Mouse (Mus musculus): ENCODE measurements around the gene Grid1. TPM values are rescaled to one million over a fixed set of nuclear protein-coding genes. Genes with fewer than 3 reads are reported as not detected.

The Grid1 gene
- polyA plus RNA-seq, 1 experiment from 2014 or later: 0.33 TPM

DNA sequence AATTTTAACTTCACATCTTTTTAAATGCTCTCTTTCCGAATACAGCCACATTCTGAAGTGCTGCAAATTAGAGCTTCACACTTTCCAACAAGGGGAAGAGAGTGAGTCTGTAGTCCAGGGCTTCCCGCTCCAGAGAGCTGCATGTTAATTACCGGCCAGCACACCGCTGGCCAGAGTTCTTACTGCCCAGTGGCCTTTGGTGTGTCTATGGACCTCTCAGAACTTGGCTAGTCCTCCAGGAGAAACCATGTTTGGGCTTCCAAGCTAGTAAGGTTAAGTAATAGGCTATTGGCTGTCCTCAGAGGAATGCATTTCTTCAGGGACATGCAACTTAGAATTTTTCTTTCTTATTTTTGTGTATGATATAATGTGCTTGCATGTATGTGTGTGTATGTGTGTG is 301.0 kb downstream of the Grid1 start:
- no peak overlapping the region for H3K4me3 ChIP-seq
- H3K4me1 ChIP-seq (replicated peaks): no peaks in the 10 kb centered on the region
- no peak for ATAC-seq (replicated peaks; ENCODE audit: insufficient number of reproducible peaks, insufficient read depth, low FRiP score, low read depth)
- no peaks in the 10 kb centered on the region for H3K36me3 ChIP-seq
- H3K4me2 ChIP-seq: no peak overlapping the region
- H3K9ac ChIP-seq: no peak overlapping the region
- 73% methylated on average over 4 of the region's 4 CpGs for WGBS
- no peak overlapping the region for H3K27ac ChIP-seq
- H3K27me3 ChIP-seq: no peaks in the 10 kb centered on the region
- no peaks in the 10 kb centered on the region for H3K9me3 ChIP-seq (replicated peaks)

DNA sequence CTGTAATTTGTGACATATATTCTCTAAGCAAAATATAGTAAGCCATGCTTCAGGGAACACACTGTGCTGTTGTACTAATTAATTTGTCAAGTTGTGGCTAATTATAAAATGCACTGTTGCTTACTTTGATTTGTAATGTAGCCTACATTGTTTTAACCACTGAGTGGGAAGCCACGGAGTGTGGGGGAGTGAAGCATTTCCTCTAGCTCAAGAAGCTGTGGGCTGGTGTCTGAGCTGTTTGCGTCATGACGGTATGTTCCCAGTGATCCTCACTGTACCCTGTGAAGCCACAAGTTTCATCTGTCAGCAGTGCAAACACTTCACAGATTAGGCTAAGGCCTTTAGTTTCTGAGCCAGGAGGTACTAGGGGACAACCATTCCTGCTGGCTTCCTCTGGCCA is 302.2 kb downstream of the Grid1 start:
- Histone ChIP-seq H3K27ac (no peak overlapping the region), H3K4me3 (no peak overlapping the region), H3K9ac (no peak overlapping the region), H3K36me3 (no peaks in the 10 kb centered on the region), H3K9me3 (replicated peaks) (no peaks in the 10 kb centered on the region), H3K27me3 (no peaks in the 10 kb centered on the region), H3K4me2 (no peak overlapping the region), H3K4me1 (replicated peaks) (no peaks in the 10 kb centered on the region)
- ATAC-seq (replicated peaks; ENCODE audit: insufficient number of reproducible peaks, insufficient read depth, low FRiP score, low read depth): no peak
- WGBS: 41% methylated on average over 3 of the region's 3 CpGs

DNA sequence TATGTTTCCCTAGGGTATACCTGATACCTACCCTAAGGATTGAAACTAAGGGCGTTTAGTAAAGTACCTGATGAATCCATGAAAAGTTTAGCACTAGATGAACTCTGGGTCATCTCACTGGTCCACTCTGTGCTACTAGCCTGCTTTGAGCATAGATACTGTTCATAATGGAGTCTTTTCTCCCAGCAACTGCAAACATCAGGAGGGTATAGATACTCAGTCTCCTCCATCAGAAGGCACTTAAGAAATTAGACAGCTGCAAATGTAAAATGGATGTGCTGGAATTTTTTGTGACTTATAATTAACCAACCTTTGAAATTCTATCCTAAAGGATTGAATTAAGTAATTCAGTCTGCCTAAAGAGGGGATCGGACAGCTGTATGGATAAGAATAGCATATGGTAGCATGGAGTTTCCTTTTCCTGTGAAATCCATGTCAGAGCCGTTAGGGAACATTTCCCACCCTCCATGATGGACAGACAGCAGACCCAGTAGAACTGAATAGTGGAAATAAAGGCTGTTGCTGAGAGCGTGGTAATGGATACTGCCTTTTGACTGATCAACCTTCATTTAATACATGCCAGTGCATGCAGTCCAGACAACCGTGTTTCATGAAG is 303.5 kb downstream of the Grid1 start:
- Histone ChIP-seq H3K27me3 (no peaks in the 10 kb centered on the region), H3K36me3 (no peaks in the 10 kb centered on the region), H3K27ac (no peak overlapping the region), H3K4me3 (no peak overlapping the region), H3K9ac (no peak overlapping the region), H3K9me3 (replicated peaks) (no peaks in the 10 kb centered on the region), H3K4me1 (replicated peaks) (no peaks in the 10 kb centered on the region), H3K4me2 (no peak overlapping the region)
- WGBS: 70% methylated on average over 5 of the region's 5 CpGs
- ATAC-seq (replicated peaks; ENCODE audit: insufficient number of reproducible peaks, insufficient read depth, low FRiP score, low read depth): no peak

DNA sequence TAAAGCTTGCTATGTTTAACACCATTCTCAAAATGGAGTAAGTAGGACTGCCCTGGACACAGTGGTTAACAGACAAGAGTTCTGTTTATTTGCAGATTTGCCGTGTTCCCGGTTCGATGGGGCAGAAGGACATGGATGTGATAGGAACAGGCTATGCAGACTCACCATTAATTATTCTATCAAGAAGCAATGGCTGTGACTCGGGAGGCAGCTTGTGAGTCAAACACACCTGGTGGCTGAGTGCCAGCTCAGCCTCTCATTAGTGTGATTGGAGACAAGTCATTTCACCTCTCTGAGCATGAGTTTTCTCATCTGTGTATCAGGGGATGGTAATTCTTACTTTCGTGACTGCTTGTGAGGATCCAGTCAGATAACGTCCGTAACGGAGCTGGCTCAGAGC is 307.7 kb downstream of the Grid1 start:
- no peak overlapping the region for H3K4me3 ChIP-seq
- H3K27ac ChIP-seq: no peak overlapping the region
- H3K4me1 ChIP-seq (replicated peaks): no peaks in the 10 kb centered on the region
- ATAC-seq (replicated peaks; ENCODE audit: insufficient number of reproducible peaks, insufficient read depth, low FRiP score, low read depth): no peak
- H3K9ac ChIP-seq: no peak overlapping the region
- no peak overlapping the region for H3K4me2 ChIP-seq
- H3K27me3 ChIP-seq: no peaks in the 10 kb centered on the region
- H3K36me3 ChIP-seq: no peaks in the 10 kb centered on the region
- H3K9me3 ChIP-seq (replicated peaks): no peaks in the 10 kb centered on the region
- WGBS: 85% methylated on average over 8 of the region's 8 CpGs

DNA sequence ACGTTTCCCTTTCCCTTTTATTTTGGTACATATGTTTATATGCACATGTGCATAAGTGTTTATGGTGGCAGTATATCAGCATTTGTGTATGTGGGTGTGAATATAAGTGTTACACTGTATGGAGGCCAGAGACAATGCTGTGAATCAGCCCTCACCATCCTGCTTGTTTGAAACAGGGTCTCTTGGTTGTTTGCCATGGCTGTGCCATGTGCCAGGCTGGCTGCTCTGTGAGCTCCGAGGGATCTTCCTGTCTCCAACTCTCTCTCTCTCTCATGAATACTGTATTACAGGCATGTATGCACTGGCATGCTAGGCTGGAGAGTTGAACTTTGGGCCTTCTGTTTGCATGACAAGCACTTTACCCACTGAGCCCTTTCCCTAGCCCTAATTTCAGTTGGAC is 315.1 kb downstream of the Grid1 start:
- Histone ChIP-seq H3K9me3 (replicated peaks) (no peaks in the 10 kb centered on the region), H3K27me3 (no peaks in the 10 kb centered on the region), H3K4me1 (replicated peaks) (no peaks in the 10 kb centered on the region), H3K27ac (no peak overlapping the region), H3K4me3 (no peak overlapping the region), H3K36me3 (no peaks in the 10 kb centered on the region), H3K4me2 (no peak overlapping the region), H3K9ac (no peak overlapping the region)
- ATAC-seq (replicated peaks; ENCODE audit: insufficient number of reproducible peaks, insufficient read depth, low FRiP score, low read depth): no peak
- WGBS: 73% methylated on average over 2 of the region's 2 CpGs

DNA sequence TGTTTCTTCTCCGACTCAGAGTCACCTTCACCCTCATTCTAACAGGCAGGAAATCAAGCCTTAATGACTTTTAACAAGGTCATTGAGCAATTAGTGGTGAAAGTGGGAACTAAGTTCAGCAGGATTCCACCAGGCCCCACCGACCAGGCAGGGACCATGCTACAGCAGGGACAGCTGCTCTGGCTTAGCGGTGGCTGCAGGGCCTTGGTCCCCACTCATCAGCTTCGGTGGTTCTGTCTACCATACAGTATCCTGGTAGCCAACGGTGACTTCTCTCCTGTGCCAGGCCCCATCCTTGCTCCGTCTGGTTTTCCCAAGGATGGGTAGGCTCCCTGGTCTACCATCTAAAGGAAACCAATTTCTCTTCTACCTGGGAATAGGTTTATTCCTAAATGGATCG is 318.2 kb downstream of the Grid1 start:
- H3K27me3 ChIP-seq: no peaks in the 10 kb centered on the region
- no peak overlapping the region for H3K4me3 ChIP-seq
- no peak for ATAC-seq (replicated peaks; ENCODE audit: insufficient number of reproducible peaks, insufficient read depth, low FRiP score, low read depth)
- H3K9ac ChIP-seq: no peak overlapping the region
- H3K27ac ChIP-seq: no peak overlapping the region
- H3K4me1 ChIP-seq (replicated peaks): no peaks in the 10 kb centered on the region
- no peaks in the 10 kb centered on the region for H3K9me3 ChIP-seq (replicated peaks)
- 66% methylated on average over 7 of the region's 7 CpGs for WGBS
- H3K36me3 ChIP-seq: no peaks in the 10 kb centered on the region
- no peak overlapping the region for H3K4me2 ChIP-seq

DNA sequence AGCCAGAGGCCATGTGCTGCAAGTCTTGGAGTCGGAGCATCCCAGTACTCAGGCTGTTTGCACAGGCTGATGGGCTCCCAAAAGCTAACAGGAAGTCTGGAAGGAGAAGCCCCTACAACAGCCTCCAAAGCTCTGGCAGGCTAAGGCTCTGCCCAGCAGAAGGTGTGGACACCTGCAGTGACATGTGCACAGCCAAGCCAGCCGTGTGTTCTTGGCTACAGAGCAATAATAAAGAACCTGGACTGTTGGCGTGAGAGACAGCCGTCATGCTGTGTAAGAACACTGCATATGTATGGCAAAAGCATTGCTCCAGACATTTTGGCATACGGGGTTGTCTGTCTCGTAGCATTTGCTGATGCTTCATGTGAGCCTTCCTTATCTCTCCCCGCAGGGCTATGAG is 319.9 kb downstream of the Grid1 start:
- 66% methylated on average over 7 of the region's 7 CpGs for WGBS
- no peak overlapping the region for H3K4me2 ChIP-seq
- no peaks in the 10 kb centered on the region for H3K4me1 ChIP-seq (replicated peaks)
- no peak for ATAC-seq (replicated peaks; ENCODE audit: insufficient number of reproducible peaks, insufficient read depth, low FRiP score, low read depth)
- H3K9me3 ChIP-seq (replicated peaks): no peaks in the 10 kb centered on the region
- H3K4me3 ChIP-seq: no peak overlapping the region
- no peaks in the 10 kb centered on the region for H3K36me3 ChIP-seq
- H3K9ac ChIP-seq: no peak overlapping the region
- H3K27me3 ChIP-seq: no peaks in the 10 kb centered on the region
- no peak overlapping the region for H3K27ac ChIP-seq

DNA sequence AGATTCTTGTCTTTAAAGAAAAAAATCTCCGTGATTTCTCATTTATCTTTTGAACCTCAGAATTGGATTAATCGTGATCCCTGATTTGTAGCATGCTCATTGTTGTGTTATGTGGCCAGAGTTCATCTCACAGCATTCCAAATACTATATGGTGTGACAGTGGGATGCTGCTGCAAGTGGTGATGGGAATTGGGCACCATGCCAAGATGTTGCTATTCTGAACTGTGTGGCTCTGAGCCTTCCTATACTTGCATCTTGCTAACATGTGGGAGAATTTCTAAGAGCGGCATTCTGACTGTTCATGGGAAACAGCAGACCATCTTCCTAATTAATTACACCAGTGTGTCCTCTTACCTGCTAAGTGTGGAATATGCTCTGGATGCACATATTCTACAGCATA is 332.5 kb downstream of the Grid1 start:
- Histone ChIP-seq H3K27ac (no peak overlapping the region), H3K36me3 (no peaks in the 10 kb centered on the region), H3K4me3 (no peak overlapping the region), H3K4me1 (replicated peaks) (no peaks in the 10 kb centered on the region), H3K9ac (no peak overlapping the region), H3K27me3 (no peaks in the 10 kb centered on the region), H3K4me2 (no peak overlapping the region), H3K9me3 (replicated peaks) (no peaks in the 10 kb centered on the region)
- ATAC-seq (replicated peaks; ENCODE audit: insufficient number of reproducible peaks, insufficient read depth, low FRiP score, low read depth): no peak
- WGBS: 59% methylated on average over 3 of the region's 3 CpGs

DNA sequence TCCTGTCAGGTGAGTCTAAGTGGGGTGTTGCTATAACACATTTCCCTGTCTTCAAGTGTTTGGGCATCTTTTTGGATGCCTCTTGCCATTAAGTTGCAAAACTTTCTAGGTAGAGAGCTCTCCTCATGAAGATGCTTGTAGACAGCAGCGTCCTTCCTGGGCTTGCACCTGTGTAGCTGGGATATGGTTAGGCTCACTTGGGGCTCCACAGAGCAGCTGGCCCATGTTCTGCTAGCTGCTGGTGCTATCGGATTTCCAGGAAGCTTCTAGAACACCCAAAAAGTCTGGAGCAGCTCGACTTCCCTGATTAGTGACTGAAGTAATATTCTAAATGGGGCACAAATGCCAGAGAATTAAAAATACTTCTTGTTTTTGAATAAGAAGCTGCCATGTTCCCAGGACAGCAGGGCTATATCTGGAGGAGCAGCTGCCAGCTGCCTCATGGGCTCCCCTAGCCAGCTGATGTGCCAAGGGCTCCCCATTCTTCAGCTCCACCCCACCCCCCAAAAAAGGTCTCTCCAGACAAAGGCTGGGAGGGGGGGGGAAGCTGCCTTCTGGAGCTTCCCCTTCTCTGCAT is 333.9 kb downstream of the Grid1 start:
- H3K4me1 ChIP-seq (replicated peaks): no peaks in the 10 kb centered on the region
- no peak overlapping the region for H3K27ac ChIP-seq
- H3K4me3 ChIP-seq: no peak overlapping the region
- WGBS: 49% methylated on average over 3 of the region's 3 CpGs
- no peaks in the 10 kb centered on the region for H3K9me3 ChIP-seq (replicated peaks)
- no peak overlapping the region for H3K4me2 ChIP-seq
- ATAC-seq (replicated peaks; ENCODE audit: insufficient number of reproducible peaks, insufficient read depth, low FRiP score, low read depth): no peak
- no peaks in the 10 kb centered on the region for H3K27me3 ChIP-seq
- no peaks in the 10 kb centered on the region for H3K36me3 ChIP-seq
- no peak overlapping the region for H3K9ac ChIP-seq

DNA sequence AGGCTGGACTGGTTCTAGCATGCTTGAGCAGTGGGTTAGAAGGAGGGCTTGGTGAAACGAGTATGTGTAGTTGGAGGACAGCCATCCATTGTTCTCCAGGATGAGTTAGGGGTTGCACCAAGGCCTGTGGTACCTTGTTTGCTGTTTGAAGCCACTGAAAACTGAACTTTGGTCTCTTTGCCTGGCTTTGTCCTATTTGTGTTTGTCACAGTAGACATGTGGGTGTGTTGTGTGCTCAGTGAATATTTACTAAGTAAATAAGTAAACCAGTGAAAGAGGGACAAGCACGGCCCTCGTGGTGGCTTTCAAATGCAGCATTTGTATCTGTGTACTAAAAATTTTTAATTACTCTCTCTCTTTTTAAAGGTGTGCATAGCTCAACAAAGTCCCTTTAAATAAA is 334.5 kb downstream of the Grid1 start:
- H3K27me3 ChIP-seq: no peaks in the 10 kb centered on the region
- no peak overlapping the region for H3K4me3 ChIP-seq
- no peak for ATAC-seq (replicated peaks; ENCODE audit: insufficient number of reproducible peaks, insufficient read depth, low FRiP score, low read depth)
- no peaks in the 10 kb centered on the region for H3K9me3 ChIP-seq (replicated peaks)
- 58% methylated on average over 3 of the region's 3 CpGs for WGBS
- H3K4me2 ChIP-seq: no peak overlapping the region
- H3K9ac ChIP-seq: no peak overlapping the region
- H3K4me1 ChIP-seq (replicated peaks): no peaks in the 10 kb centered on the region
- H3K36me3 ChIP-seq: no peaks in the 10 kb centered on the region
- H3K27ac ChIP-seq: no peak overlapping the region

DNA sequence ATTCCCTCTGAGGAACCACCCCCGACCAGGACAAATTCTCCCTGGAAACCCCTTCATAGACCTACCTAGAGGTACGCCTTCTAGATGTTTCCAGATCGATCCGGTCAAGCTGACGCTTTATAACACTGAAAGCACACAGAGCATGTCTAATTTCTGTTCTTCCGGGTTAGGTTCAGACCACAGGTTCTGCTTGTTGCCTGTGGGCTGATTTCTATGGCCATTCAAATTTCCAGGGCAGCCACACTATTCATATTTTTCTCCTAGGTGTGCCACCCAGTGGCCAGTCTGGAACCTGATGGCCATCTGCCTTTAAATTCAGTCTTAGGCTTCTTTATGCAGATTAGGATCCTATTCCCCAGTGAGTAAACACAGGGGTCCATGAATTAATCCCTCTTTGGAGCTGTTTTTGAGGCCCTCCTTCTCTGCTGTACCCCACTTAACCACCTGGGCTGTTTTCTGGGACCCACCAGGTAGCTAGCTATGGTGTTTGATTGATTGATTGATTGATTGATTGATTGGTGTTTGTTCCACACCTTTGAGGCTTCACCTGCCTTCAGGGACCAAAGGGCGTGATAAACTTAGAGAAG is 337.3 kb downstream of the Grid1 start:
- no peaks in the 10 kb centered on the region for H3K27me3 ChIP-seq
- H3K9ac ChIP-seq: no peak overlapping the region
- no peak overlapping the region for H3K4me3 ChIP-seq
- H3K4me2 ChIP-seq: no peak overlapping the region
- WGBS: 81% methylated on average over 7 of the region's 7 CpGs
- H3K9me3 ChIP-seq (replicated peaks): no peaks in the 10 kb centered on the region
- no peaks in the 10 kb centered on the region for H3K36me3 ChIP-seq
- no peak for ATAC-seq (replicated peaks; ENCODE audit: insufficient number of reproducible peaks, insufficient read depth, low FRiP score, low read depth)
- H3K4me1 ChIP-seq (replicated peaks): no peaks in the 10 kb centered on the region
- H3K27ac ChIP-seq: no peak overlapping the region

DNA sequence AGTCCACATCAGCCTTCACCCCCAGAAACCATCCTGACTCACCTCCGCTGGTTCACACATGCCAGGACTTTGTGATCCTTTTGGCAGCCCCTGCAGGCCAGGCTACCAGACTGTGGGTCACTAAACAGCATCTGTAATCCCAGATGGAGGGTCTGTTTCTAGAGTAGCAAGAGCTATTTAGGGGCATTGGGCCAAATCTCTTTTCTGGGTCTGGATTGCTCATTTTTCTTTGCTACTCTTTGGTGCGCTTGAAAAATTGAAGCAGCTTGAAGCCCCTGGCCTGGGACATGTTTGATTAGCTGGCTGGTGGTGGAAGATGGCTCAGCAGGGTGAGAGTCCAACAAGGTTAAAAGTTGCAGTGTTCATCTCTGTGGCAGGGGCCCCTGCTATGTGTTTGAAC is 339.4 kb downstream of the Grid1 start:
- no peak for ATAC-seq (replicated peaks; ENCODE audit: insufficient number of reproducible peaks, insufficient read depth, low FRiP score, low read depth)
- Histone ChIP-seq H3K4me3 (no peak overlapping the region), H3K27me3 (no peaks in the 10 kb centered on the region), H3K36me3 (no peaks in the 10 kb centered on the region), H3K9me3 (replicated peaks) (no peaks in the 10 kb centered on the region), H3K27ac (no peak overlapping the region), H3K9ac (no peak overlapping the region), H3K4me2 (no peak overlapping the region), H3K4me1 (replicated peaks) (no peaks in the 10 kb centered on the region)
- 89% methylated on average over 2 of the region's 2 CpGs for WGBS
